Mouse (Mus musculus) hindbrain, embryonic 13.5 days (tissue): ENCODE measurements around the gene Galnt17. TPM values are rescaled to one million over a fixed set of nuclear protein-coding genes. Genes with fewer than 3 reads are reported as not detected.
A peak's percentile ranks its signal among the peaks of the same experiment; 100 is the strongest.

ENCODE experiments used
- ATAC-seq: fragments of 200-750 bp; cut with Nextera tagmentation; 2 replicates; pipeline ENCODE4 v1.8.0; 2017; ENCODE audit warnings: moderate TSS enrichment; ENCODE audit not compliant: low FRiP score
- H3K27ac ChIP-seq: fragments of 300-500 bp; sonication (generic); 2 replicates; pipeline ENCODE4 v1.5.1; 2015; ENCODE audit warnings: inconsistent platforms, mild to moderate bottlenecking, moderate library complexity
- H3K27me3 ChIP-seq: fragments of 300-500 bp; sonication (generic); 2 replicates; pipeline ENCODE4 v1.6.1; 2015; ENCODE audit warnings: mild to moderate bottlenecking, inconsistent platforms
- H3K36me3 ChIP-seq: fragments of 300-500 bp; sonication (generic); 2 replicates; pipeline ENCODE4 v1.6.1; 2015; ENCODE audit warnings: mild to moderate bottlenecking, inconsistent platforms
- H3K4me1 ChIP-seq: fragments of 300-500 bp; sonication (generic); replicated peaks from 2 replicates; pipeline ENCODE4 v1.6.1; 2015; ENCODE audit warnings: inconsistent platforms
- H3K4me2 ChIP-seq: fragments of 300-500 bp; sonication (generic); 2 replicates; pipeline ENCODE4 v1.6.1; 2015; ENCODE audit warnings: inconsistent platforms, mild to moderate bottlenecking, moderate library complexity
- H3K4me3 ChIP-seq: fragments of 300-500 bp; sonication (generic); 2 replicates; pipeline ENCODE4 v1.5.1; 2015; ENCODE audit warnings: mild to moderate bottlenecking, inconsistent platforms
- H3K9ac ChIP-seq: fragments of 300-500 bp; sonication (generic); 2 replicates; pipeline ENCODE4 v1.6.1; 2015; ENCODE audit warnings: mild to moderate bottlenecking, inconsistent platforms
- H3K9me3 ChIP-seq: fragments of 300-500 bp; sonication (generic); 2 replicates; pipeline ENCODE4 v1.6.1; 2016; ENCODE audit warnings: inconsistent platforms
- WGBS: fragments of 180-500 bp; shearing (Covaris S2); methylation state at CpG from one replicate; pipeline ENCODE4 v1.1.7; 2015; 5-methylcytosine and 5-hydroxymethylcytosine counted together
- polyA plus RNA-seq: library from polyadenylated mRNA; unstranded; fragments of >200 nt; fragmentation: Nextera tagmentation; extraction: Ambion mirVana; gene quantifications from 2 replicates; pipeline ENCODE4 v1.2.1, GENCODE M21; 2015

Gene Galnt17
- polyA plus RNA-seq, 1 experiment from 2014 or later = 9.6 TPM

GRCm38 (mm10) chr5:130891735-130892134 is 416.6 kb downstream of the Galnt17 start:
- WGBS = 49% methylated on average over 5 of the region's 5 CpGs
- Histone ChIP-seq H3K4me1 (peaks cover 17% of the 10 kb centered on the region), H3K4me3 (no peak overlapping the region), H3K9ac (no peak overlapping the region), H3K27me3 (no peaks in the 10 kb centered on the region), H3K27ac (no peak overlapping the region), H3K4me2 (no peak overlapping the region), H3K36me3 (no peaks in the 10 kb centered on the region), H3K9me3 (no peaks in the 10 kb centered on the region)
- no peak for ATAC-seq

GRCm38 (mm10) chr5:130880331-130880730 is 428.0 kb downstream of the Galnt17 start:
- H3K27ac ChIP-seq = no peak overlapping the region
- H3K36me3 ChIP-seq = no peaks in the 10 kb centered on the region; the same call in none of the 2 replicates
- no peak for ATAC-seq
- 67% methylated on average over 5 of the region's 5 CpGs for WGBS
- H3K4me1 ChIP-seq = no peaks in the 10 kb centered on the region
- H3K4me2 ChIP-seq = no peak overlapping the region
- H3K27me3 ChIP-seq = no peaks in the 10 kb centered on the region
- H3K4me3 ChIP-seq = no peak overlapping the region
- H3K9ac ChIP-seq = no peak overlapping the region
- peaks cover 8% of the 10 kb centered on the region; the same call in 1 of the 2 replicates for H3K9me3 ChIP-seq

- Histone ChIP-seq H3K36me3 (peaks cover 6% of the 10 kb centered on the region), H3K27ac (no peak overlapping the region), H3K4me1 (no peaks in the 10 kb centered on the region), H3K4me2 (no peak overlapping the region), H3K9me3 (peaks cover 8% of the 10 kb centered on the region; the same call in 1 of the 2 replicates), H3K4me3 (no peak overlapping the region), H3K27me3 (no peaks in the 10 kb centered on the region), H3K9ac (no peak overlapping the region)
- ATAC-seq = no peak
- WGBS = 91% methylated on average over 3 of the region's 3 CpGs
Measured at GRCm38 (mm10) chr5:130875391-130875790, 432.9 kb downstream of the Galnt17 start.

- H3K4me1 ChIP-seq = no peaks in the 10 kb centered on the region
- H3K9me3 ChIP-seq = no peaks in the 10 kb centered on the region
- H3K27ac ChIP-seq = no peak overlapping the region
- peaks cover 6% of the 10 kb centered on the region; the same call in 1 of the 2 replicates for H3K36me3 ChIP-seq
- no peak overlapping the region for H3K4me3 ChIP-seq
- 64% methylated on average over 8 of the region's 8 CpGs for WGBS
- no peak for ATAC-seq
- no peak overlapping the region for H3K4me2 ChIP-seq
- H3K9ac ChIP-seq = no peak overlapping the region
- H3K27me3 ChIP-seq = no peaks in the 10 kb centered on the region
Measured at GRCm38 (mm10) chr5:130871086-130871485, 437.2 kb downstream of the Galnt17 start.

- H3K9me3 ChIP-seq = no peaks in the 10 kb centered on the region
- ATAC-seq = no peak
- H3K4me1 ChIP-seq = no peaks in the 10 kb centered on the region
- H3K27ac ChIP-seq = no peak overlapping the region
- WGBS = 79% methylated on average over 1 of the region's 1 CpGs
- no peak overlapping the region for H3K9ac ChIP-seq
- H3K4me3 ChIP-seq = no peak overlapping the region
- H3K4me2 ChIP-seq = no peak overlapping the region
- 0 out of 2 replicates have a peak, but pooled peaks cover 6% of the 10 kb centered on the region for H3K36me3 ChIP-seq
- no peaks in the 10 kb centered on the region for H3K27me3 ChIP-seq
Measured at GRCm38 (mm10) chr5:130869869-130870268, 438.4 kb downstream of the Galnt17 start.

GRCm38 (mm10) chr5:130862302-130862701 is 446.0 kb downstream of the Galnt17 start:
- 70% methylated on average over 5 of the region's 5 CpGs for WGBS
- no peak for ATAC-seq

GRCm38 (mm10) chr5:130859736-130860135 is 448.6 kb downstream of the Galnt17 start:
- no peak for ATAC-seq
- H3K36me3 ChIP-seq = no peaks in the 10 kb centered on the region
- H3K4me3 ChIP-seq = no peak overlapping the region
- 0 out of 2 replicates have a peak, but pooled peaks cover 3% of the 10 kb centered on the region for H3K27me3 ChIP-seq
- H3K9ac ChIP-seq = no peak overlapping the region
- H3K9me3 ChIP-seq = no peaks in the 10 kb centered on the region
- no peak overlapping the region for H3K4me2 ChIP-seq
- no peaks in the 10 kb centered on the region for H3K4me1 ChIP-seq
- 64% methylated on average over 4 of the region's 6 CpGs for WGBS
- H3K27ac ChIP-seq = no peak overlapping the region

More at GRCm38 (mm10) chr5:130862302-130862701, 446.0 kb downstream of the Galnt17 start:
- Histone ChIP-seq H3K4me3 (no peak overlapping the region), H3K27ac (no peak overlapping the region), H3K4me1 (no peaks in the 10 kb centered on the region), H3K4me2 (no peak overlapping the region), H3K9me3 (no peaks in the 10 kb centered on the region), H3K27me3 (no peaks in the 10 kb centered on the region), H3K9ac (no peak overlapping the region), H3K36me3 (no peaks in the 10 kb centered on the region)

- ATAC-seq = no peak
- H3K9me3 ChIP-seq = no peaks in the 10 kb centered on the region
- H3K27me3 ChIP-seq = 0 out of 2 replicates have a peak, but pooled peaks cover 3% of the 10 kb centered on the region
- 82% methylated on average over 3 of the region's 3 CpGs for WGBS
- no peaks in the 10 kb centered on the region for H3K4me1 ChIP-seq
- no peak overlapping the region for H3K27ac ChIP-seq
- no peaks in the 10 kb centered on the region for H3K36me3 ChIP-seq
- no peak overlapping the region for H3K4me2 ChIP-seq
- no peak overlapping the region for H3K9ac ChIP-seq
- H3K4me3 ChIP-seq = no peak overlapping the region
Measured at GRCm38 (mm10) chr5:130858706-130859105, 449.6 kb downstream of the Galnt17 start.

GRCm38 (mm10) chr5:130858148-130858547 is 450.1 kb downstream of the Galnt17 start:
- no peak overlapping the region for H3K9ac ChIP-seq
- no peak overlapping the region for H3K4me3 ChIP-seq
- ATAC-seq = 0 out of 2 replicates have a peak, but pooled peaks have one; percentile 13
- no peaks in the 10 kb centered on the region for H3K9me3 ChIP-seq
- 0 out of 2 replicates have a peak, but pooled peaks cover 3% of the 10 kb centered on the region for H3K27me3 ChIP-seq
- WGBS = 26% methylated on average over 8 of the region's 8 CpGs
- no peaks in the 10 kb centered on the region for H3K36me3 ChIP-seq
- no peak overlapping the region for H3K27ac ChIP-seq
- no peaks in the 10 kb centered on the region for H3K4me1 ChIP-seq
- H3K4me2 ChIP-seq = no peak overlapping the region

- WGBS = 85% methylated on average over 7 of the region's 7 CpGs
- 0 out of 2 replicates have a peak, but pooled peaks cover 3% of the 10 kb centered on the region for H3K27me3 ChIP-seq
- H3K9me3 ChIP-seq = no peaks in the 10 kb centered on the region
- no peak for ATAC-seq
- H3K4me3 ChIP-seq = no peak overlapping the region
- peaks cover 4% of the 10 kb centered on the region for H3K4me1 ChIP-seq
- no peak overlapping the region for H3K27ac ChIP-seq
- H3K4me2 ChIP-seq = no peak overlapping the region
- no peak overlapping the region for H3K9ac ChIP-seq
- no peaks in the 10 kb centered on the region for H3K36me3 ChIP-seq
Measured at GRCm38 (mm10) chr5:130854430-130854829, 453.9 kb downstream of the Galnt17 start.

- Histone ChIP-seq H3K27ac (no peak overlapping the region), H3K9ac (no peak overlapping the region), H3K4me3 (no peak overlapping the region), H3K36me3 (no peaks in the 10 kb centered on the region), H3K9me3 (no peaks in the 10 kb centered on the region), H3K4me2 (no peak overlapping the region), H3K27me3 (0 out of 2 replicates have a peak, but pooled peaks cover 3% of the 10 kb centered on the region), H3K4me1 (peaks cover 4% of the 10 kb centered on the region)
- no peak for ATAC-seq
- under 1% methylated on average over 10 of the region's 10 CpGs for WGBS
Measured at GRCm38 (mm10) chr5:130853371-130853770, 454.9 kb downstream of the Galnt17 start.

- Histone ChIP-seq H3K4me3 (0 out of 2 replicates have a peak overlapping the region, but pooled peaks have one; percentile 4), H3K36me3 (no peaks in the 10 kb centered on the region)
Measured at GRCm38 (mm10) chr5:130852182-130852581, 456.1 kb downstream of the Galnt17 start.

GRCm38 (mm10) chr5:130849610-130850009 is 458.7 kb downstream of the Galnt17 start:
- Histone ChIP-seq H3K9me3 (no peaks in the 10 kb centered on the region), H3K9ac (no peak overlapping the region), H3K4me3 (no peak overlapping the region), H3K27me3 (no peaks in the 10 kb centered on the region), H3K36me3 (no peaks in the 10 kb centered on the region), H3K4me2 (no peak overlapping the region), H3K4me1 (peaks cover 4% of the 10 kb centered on the region), H3K27ac (no peak overlapping the region)
- 72% methylated on average over 4 of the region's 4 CpGs for WGBS
- ATAC-seq = no peak

More at GRCm38 (mm10) chr5:130852182-130852581, 456.1 kb downstream of the Galnt17 start:
- 6% methylated on average over 11 of the region's 11 CpGs for WGBS
- no peaks in the 10 kb centered on the region for H3K9me3 ChIP-seq
- H3K4me2 ChIP-seq = peak overlapping the region; percentile 28; the same call in 1 of the 2 replicates
- no peak overlapping the region for H3K27ac ChIP-seq
- peaks cover 4% of the 10 kb centered on the region for H3K4me1 ChIP-seq
- 0 out of 2 replicates have a peak, but pooled peaks cover 3% of the 10 kb centered on the region for H3K27me3 ChIP-seq
- no peak for ATAC-seq
- H3K9ac ChIP-seq = no peak overlapping the region
